Mouse (Mus musculus) mouse embryonic stem cell (cell line): ENCODE data around the gene Wfdc15a.

Source experiments
- in situ Hi-C, 2 experiments: fragments of 300-500 bp; cut with MboI; formaldehyde crosslinking; loops; 1 replicate in 1 of 2; 3 replicates in 1 of 2; pipeline ENCODE4 v1.14.3; 2019 to 2020; ENCODE audit warnings: low sequenced_read_pairs in 2 of 2, low pct_unique_long_range_greater_than_20kb in 1 of 2, mixed read lengths in 1 of 2; ENCODE audit not compliant: unreplicated experiment in 1 of 2

Gene Wfdc15a

GRCm38 (mm10) chr2:164182692-164183255, 17.2 kb downstream of the Wfdc15a start, which contains the start of gene Wfdc5:
TSS of gene Wfdc5 (minus strand) at chr2:164182742.
- in situ Hi-C loops: no loop called here

- in situ Hi-C loops: no loop called here
Measured at GRCm38 (mm10) chr2:164180770-164181169, 19.2 kb downstream of the Wfdc15a start.

GRCm38 (mm10) chr2:164180124-164180523, 19.8 kb downstream of the Wfdc15a start:
- in situ Hi-C loops: no loop called here

DNA sequence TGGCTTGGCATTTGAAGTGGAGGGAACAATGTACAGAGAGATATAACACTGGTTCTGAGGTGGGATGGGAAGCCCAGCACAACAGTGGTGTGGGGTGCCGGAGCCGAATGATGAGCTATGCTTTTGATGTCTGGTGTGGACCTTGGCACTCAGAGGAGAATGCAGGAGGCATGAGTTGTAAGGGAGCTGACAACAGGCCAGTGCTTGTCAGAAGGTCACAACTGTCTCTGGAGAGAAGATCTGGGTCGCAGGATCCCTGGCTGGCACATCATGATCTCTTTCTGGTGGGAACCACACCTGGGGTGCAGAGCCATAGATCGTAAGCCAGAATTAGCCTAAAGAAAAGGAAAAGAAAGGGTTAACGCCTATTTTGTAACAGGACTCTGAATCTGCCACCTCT, 22.1 kb downstream of the Wfdc15a start:
- in situ Hi-C loops: no loop called here

GRCm38 (mm10) chr2:164175850-164176249, 24.1 kb downstream of the Wfdc15a start:
- in situ Hi-C loops: no loop called here

GRCm38 (mm10) chr2:164174649-164175395, 25.1 kb downstream of the Wfdc15a start:
- in situ Hi-C loops: no loop called here

- in situ Hi-C loops: no loop called here
Measured at GRCm38 (mm10) chr2:164173394-164173793, 26.5 kb downstream of the Wfdc15a start.

DNA sequence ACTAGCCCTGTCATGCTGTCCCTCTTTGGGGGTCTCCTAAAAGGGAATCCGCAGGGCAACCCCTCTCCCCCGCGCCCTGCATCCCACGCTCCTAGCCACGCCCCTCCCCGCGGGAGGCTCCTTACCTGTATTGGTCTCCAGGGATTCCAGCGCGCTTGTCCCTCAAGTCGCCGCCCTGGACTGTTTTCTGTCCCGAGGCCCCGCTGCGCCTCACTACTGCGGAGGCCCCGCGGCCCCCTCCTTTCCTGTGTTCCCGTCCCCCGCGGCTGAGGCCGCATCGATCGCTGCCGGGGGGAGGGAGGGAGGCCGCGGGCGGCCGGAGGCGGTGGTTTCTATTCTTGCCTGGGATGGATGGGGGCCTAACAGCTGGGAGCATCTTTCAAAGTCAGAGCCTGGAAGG, 29.0 kb downstream of the Wfdc15a start, which contains the start of gene Kcns1:
Gene Kcns1, minus strand, starts transcription at position 212 of the 400 bp plus-strand sequence.
- in situ Hi-C loops: no loop called here

DNA sequence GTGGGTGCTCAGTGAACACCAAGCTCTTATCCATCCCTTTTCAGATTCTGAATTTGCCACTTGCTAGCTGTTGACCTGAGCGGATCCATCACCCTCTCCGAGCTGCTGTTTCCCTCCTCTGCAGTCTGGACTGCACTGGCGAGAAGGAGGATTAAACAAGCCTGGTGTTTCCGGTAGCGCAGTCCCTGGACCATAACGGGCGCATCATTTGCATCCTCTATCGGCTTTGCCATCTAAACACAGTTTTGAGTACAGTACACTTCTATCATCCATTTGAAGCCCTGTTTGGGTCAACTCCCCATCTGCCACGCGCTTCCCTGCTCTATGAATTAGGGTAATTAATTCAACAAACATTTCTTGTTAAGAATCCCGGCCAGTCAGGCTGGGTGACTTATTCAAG, 29.6 kb downstream of the Wfdc15a start:
- in situ Hi-C loops: no loop called here

GRCm38 (mm10) chr2:164168571-164168946, 31.4 kb downstream of the Wfdc15a start:
- in situ Hi-C loops: no loop called here

DNA sequence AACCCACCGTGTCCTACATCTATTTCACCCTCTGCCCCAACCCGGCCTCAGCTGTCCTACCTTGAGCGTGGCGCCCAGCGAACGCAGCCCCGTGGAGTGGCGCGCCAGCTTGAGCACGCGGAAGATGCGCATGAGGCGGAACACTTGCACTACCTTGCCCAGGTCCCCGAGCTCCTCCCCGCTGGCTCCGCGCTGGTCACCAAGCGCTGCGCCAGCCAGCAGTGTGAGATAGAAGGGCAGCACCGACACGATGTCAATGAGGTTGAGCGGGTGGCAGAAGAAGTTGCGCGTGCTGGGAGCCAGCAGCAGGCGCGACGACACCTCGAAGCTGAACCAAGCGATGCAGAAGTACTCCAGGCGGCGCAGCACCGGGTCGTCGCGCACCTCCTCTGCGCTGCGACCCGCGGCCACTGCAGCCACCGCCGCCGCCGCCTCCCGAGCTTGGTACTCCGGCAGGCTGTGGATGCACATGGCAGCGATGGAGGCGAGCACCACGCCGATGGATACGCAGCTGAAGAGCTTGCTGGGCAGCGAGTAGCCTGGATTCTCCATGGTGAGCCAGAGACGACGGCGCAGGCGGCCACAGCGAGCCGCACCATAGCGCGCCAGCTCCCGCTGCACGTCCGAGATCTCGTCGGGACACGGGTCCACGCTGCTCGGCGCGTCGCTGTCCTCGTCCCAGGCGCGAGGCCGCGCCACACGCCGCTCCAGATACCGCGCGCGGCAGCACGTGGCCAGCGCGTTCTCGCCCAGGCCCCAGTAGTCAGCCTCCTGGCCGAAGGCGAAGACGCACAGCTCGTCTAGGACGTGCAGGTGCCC, 32.0 kb downstream of the Wfdc15a start:
- in situ Hi-C loops: no loop called here

DNA sequence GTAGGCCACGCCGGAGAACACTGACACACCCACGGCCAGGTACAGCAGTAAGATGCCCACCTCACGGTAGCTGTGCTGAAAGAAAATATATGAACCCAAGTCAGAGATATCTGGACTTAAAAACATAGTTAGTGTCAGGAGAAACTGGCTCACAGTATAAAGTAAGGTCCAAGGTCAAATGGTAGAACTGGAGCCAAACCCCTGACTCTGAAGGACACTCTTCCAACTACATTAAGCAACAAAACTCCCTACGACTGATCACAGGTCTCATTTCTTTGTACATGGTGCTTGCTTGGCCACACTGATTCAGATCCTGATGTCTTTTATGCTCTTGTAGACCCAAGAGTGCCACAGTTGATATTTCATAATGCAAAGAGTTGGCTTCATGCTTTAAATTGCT, 35.0 kb downstream of the Wfdc15a start:
- in situ Hi-C loops: no loop called here

GRCm38 (mm10) chr2:164161515-164162055, 38.3 kb downstream of the Wfdc15a start:
- in situ Hi-C loops: no loop called here

GRCm38 (mm10) chr2:164158838-164159237, 41.1 kb downstream of the Wfdc15a start:
- in situ Hi-C loops: no loop called here

GRCm38 (mm10) chr2:164156158-164156557, 43.8 kb downstream of the Wfdc15a start:
- in situ Hi-C loops: no loop called here

DNA sequence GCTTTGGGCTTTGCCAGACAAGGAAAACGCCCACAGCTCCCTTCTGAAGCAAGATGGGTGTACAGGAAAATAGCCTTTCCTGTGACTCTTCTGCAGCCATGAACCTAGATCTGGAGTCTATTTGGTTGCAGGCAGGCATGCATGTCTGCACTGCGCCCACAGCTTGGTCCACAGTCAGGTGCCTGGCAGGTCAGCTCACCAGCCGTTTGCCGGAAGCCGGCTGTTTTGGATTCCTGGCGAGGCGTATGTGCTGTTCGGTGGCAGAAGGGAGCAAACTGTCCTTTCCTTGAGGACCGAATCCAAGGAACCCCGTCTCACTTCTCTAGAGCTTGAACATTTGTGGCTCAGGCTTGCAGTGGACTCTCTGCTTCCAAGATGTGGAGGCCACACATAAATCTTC, 45.9 kb downstream of the Wfdc15a start:
- in situ Hi-C loops: no loop called here

DNA sequence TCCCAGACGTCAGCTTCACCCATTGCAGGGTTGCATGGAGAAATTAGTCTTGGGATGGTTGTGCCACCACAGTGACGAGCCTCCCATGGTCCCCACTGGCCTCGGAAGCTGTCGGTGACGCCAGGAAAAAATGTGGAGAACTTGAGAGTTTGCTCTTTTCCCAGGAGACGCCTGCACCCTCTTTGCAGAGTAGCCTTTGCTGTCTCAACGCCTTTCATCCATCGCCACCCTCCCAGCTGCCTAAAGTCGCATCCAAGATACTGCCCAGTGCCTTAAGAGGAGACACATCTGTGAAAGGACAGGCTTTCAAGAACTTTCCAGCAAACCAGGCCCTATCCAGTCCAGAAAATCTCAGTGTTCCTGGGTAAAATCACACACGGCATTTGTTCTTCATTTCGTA, 47.6 kb downstream of the Wfdc15a start:
- in situ Hi-C loops: no loop called here

DNA sequence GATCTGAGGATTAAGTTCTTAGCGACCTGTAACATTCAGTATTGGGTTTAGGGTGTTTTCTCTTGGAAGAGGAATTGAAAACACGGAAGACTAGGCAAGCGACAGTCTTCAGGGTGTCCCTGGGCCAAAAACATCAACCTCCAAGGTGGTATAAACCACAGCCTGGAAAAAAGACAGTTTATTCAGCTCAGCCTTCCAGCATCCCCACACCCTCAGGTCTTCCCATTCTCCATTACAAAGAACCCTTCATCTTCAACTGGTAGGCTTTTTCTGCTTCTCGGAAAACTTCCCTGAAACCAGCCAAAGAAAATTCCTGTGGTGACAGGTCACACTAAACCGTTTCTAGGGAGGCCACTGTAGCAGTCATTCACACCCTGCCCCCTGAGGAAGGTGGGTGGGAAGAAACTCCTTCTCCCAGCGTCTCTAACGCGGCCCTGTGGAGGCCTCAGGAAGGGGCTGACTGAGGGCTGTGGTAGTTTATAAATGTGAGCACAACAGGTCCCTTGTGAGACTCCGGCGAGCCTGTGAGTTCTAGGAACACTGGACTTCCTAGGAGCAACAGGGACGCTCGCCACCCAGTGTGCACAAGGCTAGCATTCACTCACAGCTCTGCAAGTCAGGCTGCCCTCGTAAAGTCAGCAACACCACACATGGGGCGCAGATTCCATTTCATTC, 49.7 kb downstream of the Wfdc15a start:
- in situ Hi-C loops: no loop called here
